Mouse (Mus musculus) midbrain, embryonic 13.5 days (tissue): ENCODE measurements at regions not wholly inside any gene's neighbourhood (a gene's known extent, or its start where the extent isn't known, plus 50 kb on each side); places are given as distances from the start of the nearest gene placed in this dataset.

Experiments used
- ATAC-seq: fragments of 200-750 bp; cut with Nextera tagmentation; 2 replicates; pipeline ENCODE4 v1.8.0; 2017; ENCODE audit warnings: mild to moderate bottlenecking, moderate TSS enrichment, moderate library complexity
- H3K27ac ChIP-seq: fragments of 300-500 bp; sonication (generic); 2 replicates; pipeline ENCODE4 v1.5.1; 2015; ENCODE audit warnings: inconsistent platforms, mild to moderate bottlenecking, moderate library complexity
- H3K27me3 ChIP-seq: fragments of 300-500 bp; sonication (generic); 2 replicates; pipeline ENCODE4 v1.6.1; 2015; ENCODE audit warnings: mild to moderate bottlenecking, inconsistent platforms
- H3K36me3 ChIP-seq: fragments of 300-500 bp; sonication (generic); 2 replicates; pipeline ENCODE4 v1.6.1; 2015; ENCODE audit warnings: mild to moderate bottlenecking, inconsistent platforms
- H3K4me1 ChIP-seq: fragments of 300-500 bp; sonication (generic); replicated peaks from 2 replicates; pipeline ENCODE4 v1.6.1; 2015; ENCODE audit warnings: inconsistent platforms
- H3K4me2 ChIP-seq: fragments of 300-500 bp; sonication (generic); replicated peaks from 2 replicates; pipeline ENCODE4 v1.6.1; 2015; ENCODE audit warnings: moderate library complexity, mild to moderate bottlenecking, inconsistent platforms
- H3K4me3 ChIP-seq: fragments of 300-500 bp; sonication (generic); replicated peaks from 2 replicates; pipeline ENCODE4 v1.5.1; 2015; ENCODE audit warnings: mild to moderate bottlenecking, inconsistent platforms
- H3K9ac ChIP-seq: fragments of 300-500 bp; sonication (generic); replicated peaks from 2 replicates; pipeline ENCODE4 v1.6.1; 2015; ENCODE audit warnings: mild to moderate bottlenecking, inconsistent platforms
- H3K9me3 ChIP-seq: fragments of 300-500 bp; sonication (generic); 2 replicates; pipeline ENCODE4 v1.6.1; 2016; ENCODE audit warnings: mild to moderate bottlenecking, inconsistent platforms
- WGBS: fragments of 180-500 bp; shearing (Covaris S2); methylation state at CpG from one replicate; pipeline ENCODE4 v1.1.7; 2015; 5-methylcytosine and 5-hydroxymethylcytosine counted together

GRCm38 (mm10) chr4:81897451-81897850 lies 454.8 kb upstream of the Mpdz start:
- no peak overlapping the region for H3K4me2 ChIP-seq
- H3K27ac ChIP-seq: no peak overlapping the region
- 92% methylated on average over 5 of the region's 5 CpGs for WGBS
- no peaks in the 10 kb centered on the region for H3K36me3 ChIP-seq
- H3K9ac ChIP-seq: no peak overlapping the region
- H3K9me3 ChIP-seq: no peaks in the 10 kb centered on the region
- H3K4me3 ChIP-seq: no peak overlapping the region
- H3K27me3 ChIP-seq: no peaks in the 10 kb centered on the region
- no peak for ATAC-seq
- H3K4me1 ChIP-seq: no peaks in the 10 kb centered on the region

GRCm38 (mm10) chr4:81868941-81869340 lies 426.3 kb upstream of the Mpdz start:
- no peak overlapping the region for H3K9ac ChIP-seq
- no peaks in the 10 kb centered on the region for H3K36me3 ChIP-seq
- no peak overlapping the region for H3K27ac ChIP-seq
- H3K9me3 ChIP-seq: no peaks in the 10 kb centered on the region
- no peak for ATAC-seq
- 97% methylated on average over 2 of the region's 2 CpGs for WGBS
- H3K4me3 ChIP-seq: no peak overlapping the region
- H3K27me3 ChIP-seq: no peaks in the 10 kb centered on the region
- H3K4me2 ChIP-seq: no peak overlapping the region
- no peaks in the 10 kb centered on the region for H3K4me1 ChIP-seq

GRCm38 (mm10) chr4:81841642-81842494 lies 399.3 kb upstream of the Mpdz start:
- no peak overlapping the region for H3K4me3 ChIP-seq
- no peak for ATAC-seq
- H3K27me3 ChIP-seq: no peaks in the 10 kb centered on the region
- no peak overlapping the region for H3K9ac ChIP-seq
- H3K4me2 ChIP-seq: no peak overlapping the region
- WGBS: 85% methylated on average over 4 of the region's 4 CpGs
- no peak overlapping the region for H3K27ac ChIP-seq
- H3K9me3 ChIP-seq: no peaks in the 10 kb centered on the region
- no peaks in the 10 kb centered on the region for H3K4me1 ChIP-seq
- H3K36me3 ChIP-seq: no peaks in the 10 kb centered on the region

GRCm38 (mm10) chr4:81829972-81830371 lies 387.4 kb upstream of the Mpdz start:
- Histone ChIP-seq H3K4me1 (no peaks in the 10 kb centered on the region), H3K27me3 (no peaks in the 10 kb centered on the region), H3K36me3 (no peaks in the 10 kb centered on the region), H3K4me2 (no peak overlapping the region), H3K27ac (no peak overlapping the region), H3K4me3 (no peak overlapping the region), H3K9me3 (no peaks in the 10 kb centered on the region), H3K9ac (no peak overlapping the region)
- 81% methylated on average over 3 of the region's 3 CpGs for WGBS
- ATAC-seq: no peak

- Histone ChIP-seq H3K27ac (no peak overlapping the region), H3K4me1 (no peaks in the 10 kb centered on the region), H3K4me3 (no peak overlapping the region), H3K36me3 (no peaks in the 10 kb centered on the region), H3K9me3 (no peaks in the 10 kb centered on the region), H3K27me3 (no peaks in the 10 kb centered on the region), H3K4me2 (no peak overlapping the region), H3K9ac (no peak overlapping the region)
- 89% methylated on average over 4 of the region's 4 CpGs for WGBS
- no peak for ATAC-seq
Measured at GRCm38 (mm10) chr4:81827453-81827852, 384.8 kb upstream of the Mpdz start.

- no peaks in the 10 kb centered on the region for H3K36me3 ChIP-seq
- no peak overlapping the region for H3K27ac ChIP-seq
- H3K4me1 ChIP-seq: no peaks in the 10 kb centered on the region
- no peak overlapping the region for H3K4me2 ChIP-seq
- H3K9me3 ChIP-seq: no peaks in the 10 kb centered on the region
- no peak for ATAC-seq
- no peaks in the 10 kb centered on the region for H3K27me3 ChIP-seq
- H3K4me3 ChIP-seq: no peak overlapping the region
- H3K9ac ChIP-seq: no peak overlapping the region
Measured at GRCm38 (mm10) chr4:81825966-81826365, 383.4 kb upstream of the Mpdz start.

- no peaks in the 10 kb centered on the region for H3K36me3 ChIP-seq
- 72% methylated on average over 3 of the region's 3 CpGs for whole genome bisulfite sequencing
- no peak overlapping the region for H3K27ac ChIP-seq
- H3K4me1 ChIP-seq: no peaks in the 10 kb centered on the region
- no peak overlapping the region for H3K4me3 ChIP-seq
- no peaks in the 10 kb centered on the region for H3K9me3 ChIP-seq
- H3K4me2 ChIP-seq: no peak overlapping the region
- no peak overlapping the region for H3K9ac ChIP-seq
- no peaks in the 10 kb centered on the region for H3K27me3 ChIP-seq
- ATAC-seq: no peak
Measured at GRCm38 (mm10) chr4:81823566-81823965, 381.0 kb upstream of the Mpdz start.

- Histone ChIP-seq H3K4me3 (no peak overlapping the region), H3K4me1 (no peaks in the 10 kb centered on the region), H3K9ac (no peak overlapping the region), H3K9me3 (no peaks in the 10 kb centered on the region), H3K4me2 (no peak overlapping the region), H3K27ac (no peak overlapping the region), H3K27me3 (no peaks in the 10 kb centered on the region), H3K36me3 (no peaks in the 10 kb centered on the region)
- ATAC-seq: no peak
- WGBS: 95% methylated on average over 2 of the region's 2 CpGs
Measured at GRCm38 (mm10) chr4:81789274-81789673, 346.7 kb upstream of the Mpdz start.

GRCm38 (mm10) chr4:81788636-81789035 lies 346.0 kb upstream of the Mpdz start:
- no peaks in the 10 kb centered on the region for H3K4me1 ChIP-seq
- no peak overlapping the region for H3K4me2 ChIP-seq
- H3K9me3 ChIP-seq: no peaks in the 10 kb centered on the region
- no peaks in the 10 kb centered on the region for H3K36me3 ChIP-seq
- 81% methylated on average over 8 of the region's 8 CpGs for WGBS
- no peaks in the 10 kb centered on the region for H3K27me3 ChIP-seq
- H3K4me3 ChIP-seq: no peak overlapping the region
- ATAC-seq: no peak
- no peak overlapping the region for H3K9ac ChIP-seq
- no peak overlapping the region for H3K27ac ChIP-seq

- ATAC-seq: no peak
- H3K4me2 ChIP-seq: no peak overlapping the region
- no peak overlapping the region for H3K27ac ChIP-seq
- no peaks in the 10 kb centered on the region for H3K9me3 ChIP-seq
- no peak overlapping the region for H3K4me3 ChIP-seq
- no peaks in the 10 kb centered on the region for H3K36me3 ChIP-seq
- 84% methylated on average over 1 of the region's 1 CpGs for WGBS
- H3K9ac ChIP-seq: no peak overlapping the region
- no peaks in the 10 kb centered on the region for H3K4me1 ChIP-seq
- H3K27me3 ChIP-seq: no peaks in the 10 kb centered on the region
Measured at GRCm38 (mm10) chr4:81781971-81782370, 339.4 kb upstream of the Mpdz start.

GRCm38 (mm10) chr4:81766705-81767104 lies 324.1 kb upstream of the Mpdz start:
- H3K9me3 ChIP-seq: no peaks in the 10 kb centered on the region
- peaks cover 26% of the 10 kb centered on the region for H3K4me1 ChIP-seq
- H3K4me2 ChIP-seq: no peak overlapping the region
- H3K4me3 ChIP-seq: no peak overlapping the region
- no peak for ATAC-seq
- no peaks in the 10 kb centered on the region for H3K36me3 ChIP-seq
- H3K9ac ChIP-seq: no peak overlapping the region
- 97% methylated on average over 5 of the region's 5 CpGs for WGBS
- H3K27me3 ChIP-seq: no peaks in the 10 kb centered on the region
- no peak overlapping the region for H3K27ac ChIP-seq

GRCm38 (mm10) chr4:81764026-81764867 lies 321.6 kb upstream of the Mpdz start:
- peak overlapping the region; percentile 15; the same call in 1 of the 2 replicates for H3K4me2 ChIP-seq
- peaks cover 26% of the 10 kb centered on the region for H3K4me1 ChIP-seq
- no peaks in the 10 kb centered on the region for H3K36me3 ChIP-seq
- H3K27me3 ChIP-seq: no peaks in the 10 kb centered on the region
- 0 out of 2 replicates have a peak overlapping the region, but pooled peaks have one; percentile 25 for H3K9ac ChIP-seq
- 12% methylated on average over 11 of the region's 11 CpGs for WGBS
- peak; percentile 92 for ATAC-seq
- no peak overlapping the region for H3K4me3 ChIP-seq
- H3K9me3 ChIP-seq: no peaks in the 10 kb centered on the region
- H3K27ac ChIP-seq: peak overlapping the region; percentile 59
